Mouse (Mus musculus) hindbrain, postnatal 0 days (tissue): ENCODE results near the gene Ndrg4. TPM values are rescaled to one million over a fixed set of nuclear protein-coding genes. Genes with fewer than 3 reads are reported as not detected.

Experiments
- ATAC-seq: fragments of 200-750 bp; cut with Nextera tagmentation; 2 replicates; pipeline ENCODE4 v1.8.0; 2017; ENCODE audit warnings: mild to moderate bottlenecking, moderate TSS enrichment, moderate library complexity
- DNase-seq: peaks from one replicate; pipeline ENCODE4 v3.0.0-alpha.2; 2015; ENCODE audit warnings: low spot score
- H3K27ac ChIP-seq: fragments of 300-500 bp; sonication (generic); 2 replicates; pipeline ENCODE4 v1.5.1; 2014; ENCODE audit warnings: mild to moderate bottlenecking
- H3K27me3 ChIP-seq: fragments of 300-500 bp; sonication (generic); 2 replicates; pipeline ENCODE4 v1.6.1; 2014; ENCODE audit warnings: low read length, mixed read lengths; ENCODE audit not compliant: insufficient read depth
- H3K36me3 ChIP-seq: fragments of 300-500 bp; sonication (generic); 2 replicates; pipeline ENCODE4 v1.6.1; 2014; ENCODE audit warnings: low read length, mixed read lengths; ENCODE audit not compliant: insufficient read depth
- H3K4me1 ChIP-seq: fragments of 300-500 bp; sonication (generic); 2 replicates; pipeline ENCODE4 v1.6.1; 2014; ENCODE audit warnings: antibody characterized with exemption, low read length, mixed read lengths; ENCODE audit not compliant: insufficient read depth
- H3K4me2 ChIP-seq: fragments of 300-500 bp; sonication (generic); 2 replicates; pipeline ENCODE4 v1.6.1; 2014; ENCODE audit warnings: low read depth, mild to moderate bottlenecking, low read length, moderate library complexity, mixed read lengths
- H3K4me3 ChIP-seq: fragments of 300-500 bp; sonication (generic); 2 replicates; pipeline ENCODE4 v1.5.1; 2014; ENCODE audit warnings: low read length
- H3K9ac ChIP-seq: fragments of 300-500 bp; sonication (generic); replicated peaks from 2 replicates; pipeline ENCODE4 v1.6.1; 2014; ENCODE audit warnings: mild to moderate bottlenecking, low read length, moderate library complexity, mixed read lengths
- H3K9me3 ChIP-seq: fragments of 300-500 bp; sonication (generic); 2 replicates; pipeline ENCODE4 v1.6.1; 2016; ENCODE audit warnings: low read length, mixed read lengths
- CTCF ChIP-seq: IDR thresholded peaks from 2 replicates; pipeline ENCODE4 v1.5.1; 2016; ENCODE audit warnings: antibody characterized with exemption, control low read depth, low read depth
- WGBS: fragments of 180-500 bp; shearing (Covaris S2); extraction: QIAGEN DNeasy Blood & Tissue Kit; methylation state at CpG from one replicate; pipeline ENCODE4 v1.1.7; 2014; 5-methylcytosine and 5-hydroxymethylcytosine counted together
- polyA plus RNA-seq: library from polyadenylated mRNA; unstranded; fragments of >200 nt; fragmentation: Nextera tagmentation; extraction: Ambion mirVana; gene quantifications from 2 replicates; pipeline ENCODE4 v1.2.1, GENCODE M21; 2015
- total RNA-seq: library from RNA; depleted of rRNA; stranded (reverse); fragments of >200 nt; gene quantifications from 2 replicates; pipeline ENCODE4 v1.2.3, GENCODE M21; 2014

Gene Ndrg4
- total and polyA plus RNA-seq, 2 experiments from 2014 or later, result 722 to 1,043 TPM

GRCm38 (mm10) chr8:95678024-95678611 lies 1.3 kb downstream of the Ndrg4 start:
- H3K9ac ChIP-seq, result peak overlapping the region; percentile 77
- H3K4me2 ChIP-seq, result peak overlapping the region; percentile 82
- peak; percentile 61 for DNase-seq
- ATAC-seq, result peak; percentile 74
- no peak for TF ChIP-seq CTCF
- H3K27me3 ChIP-seq, result no peaks in the 10 kb centered on the region; the same call in 1 of the 2 replicates
- H3K4me1 ChIP-seq, result no peaks in the 10 kb centered on the region
- 1% methylated on average over 42 of the region's 70 CpGs for WGBS
- H3K36me3 ChIP-seq, result no peaks in the 10 kb centered on the region
- H3K27ac ChIP-seq, result peak overlapping the region; percentile 74
- H3K4me3 ChIP-seq, result peak overlapping the region; percentile 67
- H3K9me3 ChIP-seq, result no peaks in the 10 kb centered on the region

GRCm38 (mm10) chr8:95688073-95688672 lies 11.4 kb downstream of the Ndrg4 start:
- DNase-seq (no peak), ATAC-seq (no peak)

GRCm38 (mm10) chr8:95690929-95691541 lies 14.3 kb downstream of the Ndrg4 start:
- Histone ChIP-seq H3K9ac (no peak overlapping the region), H3K27ac (no peak overlapping the region), H3K4me2 (no peak overlapping the region), H3K4me3 (no peak overlapping the region), H3K36me3 (no peaks in the 10 kb centered on the region), H3K9me3 (no peaks in the 10 kb centered on the region), H3K4me1 (peaks cover 7% of the 10 kb centered on the region; the same call in 1 of the 2 replicates), H3K27me3 (no peaks in the 10 kb centered on the region)
- DNase-seq (no peak), ATAC-seq (no peak)
- WGBS, result 81% methylated on average over 13 of the region's 13 CpGs
- TF ChIP-seq CTCF, result no peak

More at GRCm38 (mm10) chr8:95688073-95688672, 11.4 kb downstream of the Ndrg4 start:
- no peak overlapping the region for H3K27ac ChIP-seq
- TF ChIP-seq CTCF, result 0 out of 2 replicates have a peak, but pooled peaks have one; percentile 2
- H3K9ac ChIP-seq, result no peak overlapping the region
- 62% methylated on average over 10 of the region's 10 CpGs for WGBS
- no peaks in the 10 kb centered on the region for H3K9me3 ChIP-seq
- no peak overlapping the region for H3K4me3 ChIP-seq
- H3K4me1 ChIP-seq, result no peaks in the 10 kb centered on the region
- no peak overlapping the region for H3K4me2 ChIP-seq
- no peaks in the 10 kb centered on the region for H3K36me3 ChIP-seq
- H3K27me3 ChIP-seq, result no peaks in the 10 kb centered on the region

GRCm38 (mm10) chr8:95694631-95695030 lies 17.9 kb downstream of the Ndrg4 start:
- DNase-seq (no peak), ATAC-seq (no peak)
- no peak for TF ChIP-seq CTCF
- Histone ChIP-seq H3K27me3 (no peaks in the 10 kb centered on the region), H3K9ac (no peak overlapping the region; the same call in 1 of the 2 replicates), H3K27ac (no peak overlapping the region), H3K4me3 (no peak overlapping the region), H3K36me3 (no peaks in the 10 kb centered on the region), H3K4me2 (no peak overlapping the region), H3K9me3 (no peaks in the 10 kb centered on the region), H3K4me1 (peaks cover 7% of the 10 kb centered on the region; the same call in 1 of the 2 replicates)
- 17% methylated on average over 6 of the region's 6 CpGs for WGBS

GRCm38 (mm10) chr8:95696661-95697060 lies 19.9 kb downstream of the Ndrg4 start:
- Histone ChIP-seq H3K9ac (no peak overlapping the region), H3K36me3 (no peaks in the 10 kb centered on the region), H3K27me3 (no peaks in the 10 kb centered on the region), H3K4me3 (no peak overlapping the region), H3K4me2 (peak overlapping the region; percentile 30; the same call in 1 of the 2 replicates), H3K27ac (0 out of 2 replicates have a peak overlapping the region, but pooled peaks have one; percentile 0), H3K4me1 (peaks cover 16% of the 10 kb centered on the region), H3K9me3 (no peaks in the 10 kb centered on the region)
- ATAC-seq, result no peak
- 60% methylated on average over 7 of the region's 8 CpGs for WGBS
- no peak for DNase-seq
- TF ChIP-seq CTCF, result no peak

GRCm38 (mm10) chr8:95697128-95697527 lies 20.3 kb downstream of the Ndrg4 start:
- Histone ChIP-seq H3K4me2 (peak overlapping the region; percentile 30; the same call in 1 of the 2 replicates), H3K9ac (0 out of 2 replicates have a peak overlapping the region, but pooled peaks have one; percentile 24), H3K4me1 (peaks cover 16% of the 10 kb centered on the region), H3K27me3 (no peaks in the 10 kb centered on the region), H3K9me3 (no peaks in the 10 kb centered on the region), H3K36me3 (no peaks in the 10 kb centered on the region), H3K4me3 (no peak overlapping the region), H3K27ac (0 out of 2 replicates have a peak overlapping the region, but pooled peaks have one; percentile 0)
- DNase-seq, result peak; percentile 95
- peak; percentile 67 for ATAC-seq
- 2% methylated on average over 11 of the region's 11 CpGs for WGBS
- TF ChIP-seq CTCF, result peak; percentile 99
